Comparison of ENCODE assay signal across 8 mouse cellular contexts in the genomic region with DNA sequence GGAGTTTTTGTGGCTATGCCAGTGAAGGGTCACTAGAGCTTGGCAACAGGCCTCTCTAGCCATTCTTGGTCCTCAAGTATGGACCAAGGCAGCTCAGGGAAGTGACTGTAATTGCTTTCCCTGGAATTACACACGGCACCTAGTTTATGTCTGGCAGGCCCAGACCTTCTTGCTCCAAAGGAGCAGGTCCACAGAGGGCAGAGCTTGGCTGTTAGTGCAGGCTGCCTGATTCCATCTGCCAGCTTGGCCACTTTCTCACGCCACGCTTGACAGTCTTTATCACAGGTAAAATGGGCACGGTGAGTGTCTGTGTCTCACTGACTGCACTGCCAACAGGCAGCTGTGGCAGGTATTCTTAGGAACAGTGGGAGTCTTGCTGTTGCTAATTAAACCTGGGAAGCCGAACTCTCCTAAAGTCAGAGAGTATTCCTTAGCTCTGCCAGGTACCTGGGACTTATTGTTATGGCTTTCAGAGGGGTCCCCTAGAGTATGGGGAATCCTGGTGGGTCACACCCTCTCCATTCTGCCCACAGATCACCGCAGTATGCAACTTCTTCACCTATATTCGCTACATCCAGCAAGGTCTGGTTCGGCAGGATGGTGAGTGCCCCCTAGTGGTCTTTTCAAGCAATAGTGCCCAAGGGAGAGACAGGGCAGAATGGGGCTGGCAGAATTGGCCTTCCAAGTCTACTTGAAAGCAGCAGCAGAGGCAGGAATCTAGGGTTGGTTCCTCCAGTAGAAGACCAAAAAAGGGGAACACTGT. TPM values are rescaled to one million over a fixed set of nuclear protein-coding genes. Genes with fewer than 3 reads are reported as not detected.
DNase-seq lines count a peak whose midpoint lies in the region; ATAC-seq and TF ChIP-seq lines count a peak whose summit lies in the region.

No protein-coding gene starts in this region.

- no peak overlapping the region for H3K4me2 ChIP-seq in heart, postnatal 0 days (ENCODE audit: low read depth, low read length)
- H3K4me2 ChIP-seq in lung, embryonic 16.5 days (ENCODE audit: low read depth, low read length) = no peak overlapping the region

- TF ChIP-seq POLR2A in olfactory bulb, adult 2 months (IDR thresholded peaks at IDR 0.05; ENCODE audit: insufficient read depth, low read depth, low read length) = no peak

- H3K36me3 ChIP-seq in heart, postnatal 0 days (replicated peaks; ENCODE audit: control insufficient read depth, insufficient read depth, low read length) = peaks cover 18% of the 10 kb centered on the region; the same call in 1 of the 2 replicates
- peaks cover 4% of the 10 kb centered on the region for H3K36me3 ChIP-seq in lung, embryonic 16.5 days (ENCODE audit: control insufficient read depth, insufficient read depth, low read length)

- TF ChIP-seq EP300 in heart, postnatal 0 days (IDR thresholded peaks at IDR 0.05; ENCODE audit: low read depth) = no peak

- peak; percentile 91 for TF ChIP-seq CTCF in heart, postnatal 0 days (IDR thresholded peaks at IDR 0.05; ENCODE audit: low read depth)
- peak; percentile 54; the same call in 1 of the 2 replicates for TF ChIP-seq CTCF in olfactory bulb, adult 2 months (IDR thresholded peaks at IDR 0.05; ENCODE audit: insufficient read depth, low read depth, low read length)

- H3K9ac ChIP-seq in heart, postnatal 0 days (replicated peaks; ENCODE audit: low read depth, low read length) = no peak overlapping the region
- H3K9ac ChIP-seq in lung, embryonic 16.5 days (ENCODE audit: low read length) = no peak overlapping the region

- no peak overlapping the region for H3K27ac ChIP-seq in heart, postnatal 0 days (ENCODE audit: low read depth)
- no peak overlapping the region for H3K27ac ChIP-seq in lung, embryonic 16.5 days (ENCODE audit: low read length)
- no peak overlapping the region for H3K27ac ChIP-seq in olfactory bulb, adult 2 months (ENCODE audit: insufficient read depth, low read depth, low read length)

- WGBS in heart, postnatal 0 days = 39% methylated on average over 8 of the region's 8 CpGs
- 40% methylated on average over 8 of the region's 8 CpGs for WGBS in lung, embryonic 16.5 days
- 31% methylated on average over 8 of the region's 8 CpGs for WGBS in olfactory bulb, adult 2 months

- H3K4me3 ChIP-seq in heart, postnatal 0 days (ENCODE audit: low read depth, low read length) = no peak overlapping the region
- H3K4me3 ChIP-seq in lung, embryonic 16.5 days (ENCODE audit: low read length) = no peak overlapping the region
- no peak overlapping the region for H3K4me3 ChIP-seq in olfactory bulb, adult 2 months (ENCODE audit: insufficient read depth, low read depth, low read length)

- peak; percentile 69 for DNase-seq in A20 (ENCODE audit: low read depth, low spot score)
- peak; percentile 47 for DNase-seq in MEL-GATA-1-ER (ENCODE audit: extremely low read depth, low read depth)
- DNase-seq in heart, postnatal 0 days (ENCODE audit: low spot score) = peak; percentile 74
- DNase-seq in layer of hippocampus, adult 18-20 months (ENCODE audit: low spot score in 2 of 2) = peak; percentile 46 to 71
- no peak for DNase-seq in ovary, postnatal 10 days (ENCODE audit: low spot score)

- ATAC-seq in common myeloid progenitor, adult 5-6 weeks (replicated peaks; ENCODE audit: low read depth, poor library complexity, severe bottlenecking) = peak; percentile 79
- peak; percentile 57 for ATAC-seq in heart, postnatal 0 days (ENCODE audit: insufficient read depth, low read depth)
- ATAC-seq in lung, embryonic 16.5 days (ENCODE audit: low read depth) = 0 out of 2 replicates have a peak, but pooled peaks have one; percentile 29

- no peaks in the 10 kb centered on the region for H3K27me3 ChIP-seq in heart, postnatal 0 days (ENCODE audit: control insufficient read depth, insufficient read depth, low read length)
- no peaks in the 10 kb centered on the region for H3K27me3 ChIP-seq in lung, embryonic 16.5 days (ENCODE audit: control insufficient read depth, insufficient read depth, low read depth, low read length)

- H3K4me1 ChIP-seq in heart, postnatal 0 days (ENCODE audit: control insufficient read depth, insufficient read depth) = peaks cover 10% of the 10 kb centered on the region; the same call in 1 of the 2 replicates
- H3K4me1 ChIP-seq in lung, embryonic 16.5 days (replicated peaks; ENCODE audit: control insufficient read depth, insufficient read depth, low read length) = peaks cover 30% of the 10 kb centered on the region
- 0 out of 2 replicates have a peak, but pooled peaks cover 3% of the 10 kb centered on the region for H3K4me1 ChIP-seq in olfactory bulb, adult 2 months (ENCODE audit: control insufficient read depth, insufficient read depth, low read length)

- no peaks in the 10 kb centered on the region for H3K9me3 ChIP-seq in heart, postnatal 0 days (replicated peaks; ENCODE audit: control insufficient read depth, low read length)
- no peaks in the 10 kb centered on the region for H3K9me3 ChIP-seq in lung, embryonic 16.5 days (ENCODE audit: control insufficient read depth, low read length)

RNA-seq across cellular contexts. Expression of a gene that starts 8.0 kb away (rescaled TPM):
- total RNA-seq in common myeloid progenitor, adult 5-6 weeks (2017) = 4.4 and 11.1 TPM in 2 replicates
- total RNA-seq in heart, postnatal 0 days (2014; rRNA removed; ENCODE audit: low replicate concordance) = 106 and 156 TPM in 2 replicates
- polyA plus RNA-seq in heart, postnatal 0 days (2015; fragmentation: Nextera tagmentation; extraction: Ambion mirVana) = 21.4 and 23.3 TPM in 2 replicates
- total RNA-seq in layer of hippocampus, adult 18-20 months (2021) = 10 to 100 TPM; 22.9 to 25.2 TPM
- 72.0 and 76.0 TPM in 2 replicates for polyA plus RNA-seq in lung, embryonic 16.5 days (2015; fragmentation: Nextera tagmentation; extraction: Ambion mirVana)
- not detected in 2 replicates for polyA plus RNA-seq in olfactory bulb, adult 2 months (2012; ENCODE audit: insufficient read depth, insufficient read length, low replicate concordance, missing spikeins)

RNA-seq across cellular contexts. Expression of a gene that starts 31.9 kb away (rescaled TPM):
- total RNA-seq in common myeloid progenitor, adult 5-6 weeks (2017) = 8.1 and 8.8 TPM in 2 replicates
- total RNA-seq in heart, postnatal 0 days (2014; rRNA removed; ENCODE audit: low replicate concordance) = 16.3 and 27.4 TPM in 2 replicates
- 17.9 and 20.7 TPM in 2 replicates for polyA plus RNA-seq in heart, postnatal 0 days (2015; fragmentation: Nextera tagmentation; extraction: Ambion mirVana)
- 10 to 100 TPM in 1 of 2 experiments, 1 to 10 TPM in 1; 9.3 to 10.1 TPM for total RNA-seq in layer of hippocampus, adult 18-20 months (2021)
- polyA plus RNA-seq in lung, embryonic 16.5 days (2015; fragmentation: Nextera tagmentation; extraction: Ambion mirVana) = 30.3 and 33.0 TPM in 2 replicates
- not detected in 2 replicates for polyA plus RNA-seq in olfactory bulb, adult 2 months (2012; ENCODE audit: insufficient read depth, insufficient read length, low replicate concordance, missing spikeins)

RNA-seq across cellular contexts. Expression of a gene that starts 32.0 kb away (rescaled TPM):
- not detected in 2 replicates for total RNA-seq in common myeloid progenitor, adult 5-6 weeks (2017)
- total RNA-seq in heart, postnatal 0 days (2014; rRNA removed; ENCODE audit: low replicate concordance) = not detected in 2 replicates
- polyA plus RNA-seq in heart, postnatal 0 days (2015; fragmentation: Nextera tagmentation; extraction: Ambion mirVana) = 0.26 and 0.33 TPM in 2 replicates
- 1 to 10 TPM; 1.2 to 1.7 TPM for total RNA-seq in layer of hippocampus, adult 18-20 months (2021)
- polyA plus RNA-seq in lung, embryonic 16.5 days (2015; fragmentation: Nextera tagmentation; extraction: Ambion mirVana) = 1.1 and 1.4 TPM in 2 replicates
- polyA plus RNA-seq in olfactory bulb, adult 2 months (2012; ENCODE audit: insufficient read depth, insufficient read length, low replicate concordance, missing spikeins) = not detected in 2 replicates

RNA-seq across cellular contexts. Expression of a gene that starts 53.0 kb away (rescaled TPM):
- total RNA-seq in common myeloid progenitor, adult 5-6 weeks (2017) = 695 and 890 TPM in 2 replicates
- 396 and 524 TPM in 2 replicates for total RNA-seq in heart, postnatal 0 days (2014; rRNA removed; ENCODE audit: low replicate concordance)
- polyA plus RNA-seq in heart, postnatal 0 days (2015; fragmentation: Nextera tagmentation; extraction: Ambion mirVana) = 3,148 and 3,286 TPM in 2 replicates
- total RNA-seq in layer of hippocampus, adult 18-20 months (2021) = 1,000 to 10,000 TPM; 3,571 to 3,745 TPM
- polyA plus RNA-seq in lung, embryonic 16.5 days (2015; fragmentation: Nextera tagmentation; extraction: Ambion mirVana) = 1,957 and 1,991 TPM in 2 replicates
- 1,416 TPM in 1 of 2 replicates, not detected in the other for polyA plus RNA-seq in olfactory bulb, adult 2 months (2012; ENCODE audit: insufficient read depth, insufficient read length, low replicate concordance, missing spikeins)

Comparison
In these comparisons a context has a peak if more than half of its experiments do, and no peak if none do; other contexts are left out.
1. ATAC-seq: peak in every context shown above with its lines; median percentile 79 in common myeloid progenitor, adult 5-6 weeks; 57 in heart, postnatal 0 days; 29 in lung, embryonic 16.5 days.